Mouse (Mus musculus) embryo, embryonic 11 days (tissue): ENCODE measurements around the gene Cct8.
"Not testable (repeated sequence)": the region's sequence is repeated elsewhere in the genome, so short reads cannot be mapped to it uniquely, and the experiment has no call there.

Source experiments
- DNase-seq: peaks from one replicate; pipeline ENCODE4 v3.0.0-alpha.2; 2015

Cct8 gene

DNA sequence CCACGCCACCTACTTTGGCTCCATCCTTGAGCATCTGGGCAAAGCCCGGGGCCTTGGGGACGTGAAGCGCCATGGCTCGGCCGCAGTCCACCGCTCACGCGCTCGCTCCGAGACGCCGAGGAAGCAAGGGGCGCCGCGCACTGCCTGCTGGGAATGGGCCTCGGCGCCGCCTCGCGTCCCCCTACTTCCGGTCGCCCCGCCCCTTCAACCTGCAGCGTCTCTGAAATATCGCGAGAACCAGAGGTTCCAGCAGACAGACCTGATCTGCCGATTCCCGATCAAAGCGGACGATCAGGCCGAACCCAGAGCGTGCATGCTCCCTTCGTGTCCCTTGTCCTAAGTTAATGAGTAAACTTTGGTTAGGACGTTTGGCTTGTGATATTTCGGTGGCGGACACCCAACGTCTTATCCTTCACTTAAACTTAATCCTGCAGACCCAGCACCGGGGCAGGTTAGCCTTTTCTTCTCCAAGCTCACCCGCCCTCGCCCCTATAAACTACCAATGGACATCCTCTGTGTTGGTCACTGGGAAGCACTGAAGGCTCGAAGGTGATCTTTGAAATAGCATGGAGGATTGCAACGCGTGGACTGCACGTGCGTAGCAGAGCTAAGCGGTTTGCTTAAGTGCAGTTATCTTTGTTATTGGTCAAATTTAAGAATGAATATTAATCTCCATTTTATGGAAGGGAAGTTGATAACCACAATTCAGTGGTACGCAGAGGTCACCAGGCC, at the start of gene Cct8:
TSS of gene Cct8 (minus strand) at position 158 of the 732 bp plus-strand sequence.
- peak; percentile 99 for DNase-seq

DNA sequence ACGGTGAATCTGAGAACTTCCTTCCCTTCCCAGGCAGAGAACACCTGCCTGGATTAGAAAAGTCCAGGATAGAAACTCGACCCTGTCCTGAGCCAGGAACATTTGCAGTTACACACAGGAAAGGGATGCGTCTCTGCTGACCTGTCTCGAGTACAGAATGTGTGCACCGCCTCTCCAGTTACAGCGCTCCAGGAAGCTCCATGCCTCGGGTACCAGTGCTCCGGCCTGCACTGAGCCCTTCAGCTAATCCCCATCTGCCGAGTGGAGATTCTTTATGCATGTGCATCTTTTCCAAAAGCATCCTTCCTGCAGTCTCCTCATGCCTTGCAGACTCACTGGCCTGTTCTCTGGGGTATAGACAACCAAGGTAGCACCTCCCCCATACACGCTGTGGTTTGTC, 33.1 kb upstream of the Cct8 start:
- DNase-seq, result no peak

DNA sequence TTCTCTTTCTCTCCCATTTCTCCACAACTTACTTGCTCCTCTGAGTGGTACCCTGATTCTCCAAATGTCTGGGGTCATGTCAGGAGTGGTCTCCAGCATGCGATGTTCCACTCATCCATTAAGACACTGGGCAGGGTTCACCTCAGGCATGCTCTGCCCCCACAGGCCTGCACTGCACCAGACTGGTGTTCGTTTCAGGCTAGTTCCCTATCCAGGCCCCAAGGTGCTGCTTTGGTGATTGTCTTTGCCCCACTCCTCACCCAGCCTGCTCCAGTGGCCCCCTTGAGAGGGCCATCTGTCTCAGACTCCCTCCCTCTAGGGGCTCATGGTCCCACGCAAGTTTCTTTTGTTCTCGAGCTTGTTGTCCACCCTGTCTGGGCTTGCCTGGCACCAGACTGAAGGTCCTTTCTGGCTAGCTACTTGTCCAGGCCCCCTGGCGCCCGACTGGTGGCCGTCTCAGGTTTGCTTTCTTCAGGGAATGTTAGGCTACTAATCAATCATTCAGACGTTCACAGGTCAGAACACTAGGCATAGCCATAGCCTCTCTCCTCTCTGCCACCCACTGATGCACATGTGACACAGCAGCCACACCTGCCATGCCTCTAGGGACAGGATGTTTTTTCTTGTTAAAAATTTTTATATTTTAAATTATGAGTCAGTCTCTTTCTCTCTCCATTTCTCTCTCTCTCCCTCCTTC, 32.0 kb upstream of the Cct8 start:
- DNase-seq, result no peak

DNA sequence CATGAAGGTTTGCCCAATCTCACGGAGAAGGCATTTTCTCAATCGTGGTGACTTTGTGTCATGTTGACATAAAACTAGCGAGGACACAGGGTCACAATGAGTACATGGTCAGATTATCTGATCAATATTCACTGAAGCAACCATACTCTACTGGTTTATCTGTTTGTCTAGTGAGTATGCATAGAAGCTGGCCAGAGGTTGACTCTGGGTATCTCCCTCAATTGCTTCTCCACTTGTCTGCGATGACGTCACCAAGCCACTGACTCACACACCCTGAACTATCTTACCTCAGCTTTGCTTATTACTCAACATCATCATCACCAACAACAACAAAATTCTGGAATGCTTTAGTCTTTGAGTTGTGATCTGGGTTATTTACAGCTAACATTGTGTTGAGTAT, 28.6 kb upstream of the Cct8 start:
- no peak for DNase-seq

DNA sequence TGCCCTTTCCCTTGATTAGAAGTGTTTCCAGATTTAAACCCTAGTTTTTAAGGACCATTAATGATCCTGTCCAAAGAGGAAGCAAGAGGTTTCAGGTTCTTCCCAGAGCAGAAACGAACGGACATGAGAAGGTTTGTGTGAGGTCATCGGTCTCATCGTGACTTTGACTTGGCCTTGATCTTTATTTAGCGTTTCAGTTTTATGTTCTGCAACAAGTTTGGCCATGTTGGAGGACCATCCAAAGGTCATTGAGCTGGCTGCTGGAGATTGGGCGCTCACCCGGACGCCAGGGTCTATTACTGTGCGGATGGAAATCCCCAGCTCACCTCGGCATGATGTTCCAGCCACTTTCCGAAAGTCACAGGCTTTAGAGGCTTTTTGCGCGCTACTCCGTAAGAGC, 16.7 kb upstream of the Cct8 start:
- no peak for DNase-seq

DNA sequence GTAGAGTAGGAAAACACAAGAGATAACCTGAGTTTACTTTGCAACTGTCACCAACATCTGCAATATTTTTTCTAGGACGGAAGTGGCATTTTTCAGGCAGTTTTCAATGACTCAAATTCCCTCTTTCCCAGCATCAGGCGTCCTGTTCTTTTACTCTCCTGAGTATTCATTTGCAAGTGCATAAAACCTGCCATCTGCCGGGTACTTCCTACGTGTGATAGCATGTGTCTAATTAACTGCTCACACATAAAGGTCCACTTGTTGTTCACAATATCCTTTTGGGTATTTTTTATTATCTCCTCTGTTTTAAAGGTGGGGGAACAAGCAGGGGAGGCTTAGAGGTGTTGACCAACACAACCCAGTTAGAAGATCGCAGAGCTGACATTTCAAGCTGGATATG, 16.0 kb upstream of the Cct8 start:
- no peak for DNase-seq

DNA sequence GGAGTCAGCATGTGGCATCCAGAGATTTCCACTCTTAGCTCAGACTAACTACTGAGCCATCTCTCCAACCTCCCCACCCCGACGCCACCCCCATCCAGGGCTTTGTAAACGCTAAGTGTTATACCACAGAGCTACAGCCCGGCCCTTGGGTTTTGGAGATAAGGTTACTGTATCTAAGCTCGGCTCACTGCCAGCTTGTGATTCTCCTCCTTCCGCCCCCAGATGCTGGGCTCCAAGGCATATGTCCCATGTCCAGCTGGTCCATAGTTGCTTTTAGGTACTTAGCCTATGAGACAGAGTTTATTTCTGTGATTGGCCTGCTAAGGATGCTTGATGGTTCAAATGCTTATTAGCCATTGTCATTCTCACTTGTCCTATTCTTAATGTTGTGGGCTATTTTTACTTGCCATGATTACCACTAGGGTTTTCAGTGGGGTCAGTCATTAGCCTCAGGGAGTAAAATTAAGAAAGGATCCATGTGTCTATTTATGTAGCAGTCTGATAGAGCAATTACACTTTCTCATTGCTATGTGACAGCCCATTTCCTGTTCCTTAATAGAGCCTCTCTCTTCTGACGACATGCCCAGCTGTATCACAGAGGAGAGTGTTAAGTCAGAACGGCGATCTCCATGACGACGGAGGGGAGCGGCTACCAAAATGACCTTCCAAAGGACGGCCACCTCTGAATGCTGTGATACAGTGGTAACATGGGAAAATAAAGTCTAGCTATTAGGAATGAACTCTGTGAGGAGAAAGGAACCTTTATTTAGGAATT, 5.8 kb upstream of the Cct8 start:
- peak; percentile 39 for DNase-seq

DNA sequence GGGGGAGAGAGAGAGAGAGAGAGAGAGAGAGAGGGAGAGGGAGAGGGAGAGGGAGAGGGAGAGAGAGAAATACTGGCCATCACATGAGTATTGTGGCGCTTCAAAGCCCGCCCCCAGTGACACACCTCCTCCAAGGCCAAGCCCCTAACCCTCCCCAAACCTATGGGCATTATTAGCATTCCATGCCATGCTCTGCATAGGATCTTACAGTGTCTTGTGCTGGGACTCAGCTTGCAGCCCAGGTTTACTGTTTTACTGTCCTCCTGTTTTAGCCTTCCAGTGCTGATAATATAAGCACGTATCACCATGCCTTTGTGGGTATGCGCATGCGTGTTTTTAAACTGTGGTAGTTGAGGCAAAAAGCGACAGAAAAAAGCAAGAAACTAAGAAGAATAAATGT, 3.9 kb upstream of the Cct8 start:
- no peak for DNase-seq

DNA sequence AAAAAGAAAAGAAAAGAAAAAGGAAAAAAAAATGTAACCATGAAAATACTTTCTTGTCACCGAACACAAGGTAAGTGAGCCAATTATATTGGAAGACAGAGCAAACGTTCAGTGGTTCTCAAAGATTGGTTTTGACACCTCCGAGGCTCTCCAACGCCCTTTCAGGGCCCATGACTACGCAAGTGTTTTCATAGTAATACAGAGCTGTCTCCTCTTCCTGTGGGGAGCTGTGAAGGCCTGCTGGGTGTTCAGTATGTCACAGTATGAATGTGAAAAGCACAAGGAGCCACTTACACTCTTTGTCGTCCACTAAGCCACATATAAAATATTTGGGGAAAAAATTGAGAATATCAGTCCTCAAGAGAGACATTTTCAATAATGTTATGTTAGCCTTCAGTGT, 1.5 kb upstream of the Cct8 start:
- DNase-seq, result no peak

DNA sequence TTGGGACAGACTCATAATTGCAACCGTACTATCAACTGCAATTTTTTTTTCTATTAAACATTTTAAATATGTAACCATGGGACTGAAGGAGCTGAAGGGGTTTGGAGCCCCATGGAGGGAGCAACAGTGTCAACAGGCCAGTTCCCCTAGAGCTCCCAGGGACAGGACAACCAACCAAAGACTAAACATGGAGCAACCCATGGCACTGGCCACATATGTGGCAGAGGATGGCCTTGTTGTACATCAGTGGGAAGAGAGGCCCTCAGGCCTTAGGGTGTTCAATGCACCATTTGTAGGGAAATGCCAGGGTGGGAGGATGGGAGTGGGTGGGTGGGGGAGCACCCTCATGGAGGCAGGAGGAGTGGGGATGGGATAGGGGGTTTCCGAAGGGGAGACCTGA, 1.1 kb upstream of the Cct8 start:
- no peak for DNase-seq

DNA sequence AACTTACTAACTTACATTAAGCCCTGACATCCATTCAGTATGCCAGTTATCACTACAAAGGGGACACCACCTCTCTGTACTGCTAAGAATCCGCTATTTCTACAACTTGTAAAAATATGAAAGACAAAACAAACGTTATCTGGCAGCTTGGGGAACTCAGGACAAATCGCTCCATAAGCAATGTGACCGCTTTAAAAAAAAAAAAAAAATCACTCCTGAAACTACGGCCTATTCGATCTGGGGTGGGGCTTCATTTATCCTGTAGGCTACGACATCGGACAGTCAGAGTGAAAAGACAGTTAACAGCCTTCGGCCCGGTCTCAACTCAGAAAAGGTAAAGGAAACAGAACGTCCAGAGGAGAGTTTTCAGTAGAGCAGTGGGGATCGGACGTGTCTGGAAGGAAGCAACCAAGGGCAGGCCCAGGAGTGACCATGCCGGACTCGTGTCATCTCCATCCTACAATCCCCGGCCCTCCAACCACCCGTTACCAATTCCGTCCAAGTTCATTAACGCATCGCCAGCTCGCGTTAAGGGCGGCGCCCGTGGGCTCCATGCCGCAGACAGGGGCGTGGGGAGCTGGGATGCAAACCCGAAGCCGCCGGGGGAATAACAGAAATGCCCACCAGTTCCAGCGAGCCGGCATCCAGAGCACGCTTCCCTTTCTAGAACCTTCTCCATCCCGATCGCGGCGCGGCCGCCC, 568 bp downstream of the Cct8 start:
- peak; percentile 45 for DNase-seq

DNA sequence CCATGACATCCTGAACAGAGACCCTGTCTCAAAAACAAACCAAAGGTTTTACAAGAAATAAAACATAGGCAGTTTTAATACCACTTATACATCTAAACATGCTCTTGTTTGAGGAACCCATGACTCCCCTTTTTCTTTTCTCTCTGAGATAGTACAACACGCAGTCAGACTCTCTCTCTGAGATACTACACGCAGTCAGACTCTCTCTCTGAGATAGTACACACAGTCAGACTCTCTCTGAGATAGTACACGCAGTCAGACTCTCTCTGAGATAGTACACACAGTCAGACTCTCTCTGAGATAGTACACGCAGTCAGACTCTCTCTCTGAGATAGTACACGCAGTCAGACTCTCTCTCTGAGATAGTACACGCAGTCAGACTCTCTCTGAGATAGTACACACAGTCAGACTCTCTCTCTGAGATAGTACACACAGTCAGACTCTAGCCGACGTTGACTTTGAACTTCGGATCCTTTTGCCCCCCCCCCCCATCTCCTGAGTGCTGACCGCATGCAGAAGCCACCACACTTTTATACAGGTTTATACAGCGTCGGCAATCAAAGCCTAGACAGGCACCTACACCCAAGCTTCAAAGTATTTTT, 3.4 kb downstream of the Cct8 start:
- not testable (repeated sequence) for DNase-seq

DNA sequence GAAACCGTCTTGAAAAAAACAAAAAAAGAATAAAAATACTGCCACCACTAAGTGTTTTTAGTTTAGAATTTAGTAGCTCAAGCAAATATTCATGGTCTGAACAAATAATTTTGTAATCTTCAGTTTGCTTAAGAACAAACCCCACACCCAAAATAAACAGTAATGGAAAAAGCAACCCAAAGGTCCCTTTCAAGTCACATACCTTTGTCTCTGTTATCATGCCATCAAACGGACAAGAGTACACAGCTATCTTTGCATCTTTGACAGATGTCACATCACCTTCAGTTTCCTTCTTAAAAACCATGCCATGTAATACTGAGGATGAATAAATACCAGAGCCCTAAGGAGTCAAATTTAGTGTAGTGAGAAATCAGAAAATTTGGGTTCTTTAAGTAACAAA, 7.1 kb downstream of the Cct8 start:
- DNase-seq, result no peak

DNA sequence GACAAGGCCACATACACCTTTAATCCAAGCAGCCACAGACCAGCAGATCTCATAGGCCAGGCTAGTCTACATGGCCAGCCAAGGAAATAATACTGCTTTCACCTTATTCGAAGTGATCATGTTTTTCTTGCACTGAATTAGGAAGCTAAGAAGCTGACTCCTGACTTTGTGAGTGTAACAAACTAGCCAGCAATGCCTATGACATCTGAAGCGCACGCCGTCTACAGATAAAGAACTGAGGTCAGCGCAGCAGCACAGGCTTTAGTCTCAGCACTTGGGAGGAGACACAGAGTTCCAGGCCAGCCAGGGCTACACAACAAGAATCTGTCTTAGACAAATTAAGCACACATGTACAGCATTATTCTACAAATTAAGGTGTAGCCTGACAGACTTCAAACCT, 8.9 kb downstream of the Cct8 start:
- no peak for DNase-seq

DNA sequence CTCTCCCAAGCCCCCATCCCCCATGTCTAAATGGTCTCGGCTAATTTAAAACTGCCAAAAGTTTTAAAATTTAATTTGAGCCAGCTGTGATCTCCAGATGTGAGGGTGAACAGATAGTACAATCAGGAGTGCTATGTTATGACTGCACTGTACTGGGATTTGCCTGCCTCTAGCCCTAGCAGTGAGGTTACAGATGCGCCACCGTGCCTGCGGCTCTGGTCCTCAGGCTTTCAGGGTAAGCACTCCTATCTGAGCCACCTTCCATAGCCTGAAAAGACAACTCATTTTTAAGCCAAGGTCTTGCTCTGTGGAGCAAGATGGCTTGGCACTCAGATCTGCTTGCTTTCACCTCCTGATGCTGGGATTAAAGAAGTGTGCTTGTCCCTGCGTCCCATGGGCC, 11.3 kb downstream of the Cct8 start:
- no peak for DNase-seq

DNA sequence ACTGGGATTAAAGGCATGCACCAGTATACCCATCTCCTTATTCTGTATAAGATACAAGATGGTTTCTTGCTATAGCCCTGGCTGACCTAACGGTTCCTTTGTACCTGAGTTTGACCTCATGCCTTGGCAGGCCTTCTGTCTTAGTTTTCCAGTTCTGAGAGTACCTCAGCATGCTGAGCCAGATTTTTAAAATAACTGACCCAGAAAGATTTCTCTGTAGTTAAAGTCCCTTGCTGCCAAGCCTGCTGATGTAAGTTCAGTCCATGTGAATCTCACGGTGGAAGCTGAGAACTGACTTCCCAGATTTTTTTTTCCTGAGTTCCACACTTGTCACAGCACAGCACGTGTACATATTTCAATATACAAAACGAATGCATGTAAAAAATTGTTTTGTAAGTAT, 25.1 kb downstream of the Cct8 start:
- DNase-seq, result no peak

DNA sequence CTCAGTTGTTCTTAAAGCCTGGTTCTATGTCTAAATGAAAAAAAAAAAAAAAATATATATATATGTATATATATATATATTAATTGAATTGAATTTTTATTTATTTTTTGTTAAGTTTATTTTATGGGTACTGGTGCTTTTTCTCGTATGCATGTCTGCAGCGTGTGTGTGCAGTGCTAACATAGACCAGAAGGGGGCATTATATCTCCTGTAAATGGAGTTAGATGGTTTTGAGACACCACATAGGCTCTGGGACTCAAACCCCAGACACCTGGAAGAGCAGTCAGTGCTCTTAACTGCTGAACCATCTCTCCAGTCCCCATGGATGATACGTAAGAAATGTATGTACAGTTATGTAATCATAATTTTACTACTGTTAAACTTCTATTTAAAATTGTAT, 36.9 kb downstream of the Cct8 start:
- DNase-seq, result no peak

DNA sequence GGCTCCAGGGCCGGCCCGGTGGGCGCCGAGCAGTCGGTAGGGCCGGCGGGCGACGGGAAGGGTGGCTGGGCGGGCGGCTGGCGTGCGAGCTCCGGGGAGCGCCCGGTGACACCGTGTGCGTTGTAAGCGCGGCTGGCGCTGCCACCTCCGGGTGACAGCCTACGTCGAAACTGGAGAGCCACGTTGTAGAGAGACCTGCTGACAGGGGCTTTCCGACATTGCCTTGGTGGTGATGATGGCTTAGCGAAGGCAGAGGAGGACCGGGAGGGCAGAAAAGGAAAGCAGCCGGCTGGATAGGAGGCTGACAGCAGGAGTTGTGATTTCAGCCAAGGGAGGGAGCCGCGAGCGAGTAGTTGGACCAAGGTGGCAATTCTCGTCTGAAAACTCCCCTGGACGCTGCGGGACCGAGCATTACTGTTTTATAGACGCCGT, 40.5 kb downstream of the Cct8 start:
- DNase-seq, result peak; percentile 32

DNA sequence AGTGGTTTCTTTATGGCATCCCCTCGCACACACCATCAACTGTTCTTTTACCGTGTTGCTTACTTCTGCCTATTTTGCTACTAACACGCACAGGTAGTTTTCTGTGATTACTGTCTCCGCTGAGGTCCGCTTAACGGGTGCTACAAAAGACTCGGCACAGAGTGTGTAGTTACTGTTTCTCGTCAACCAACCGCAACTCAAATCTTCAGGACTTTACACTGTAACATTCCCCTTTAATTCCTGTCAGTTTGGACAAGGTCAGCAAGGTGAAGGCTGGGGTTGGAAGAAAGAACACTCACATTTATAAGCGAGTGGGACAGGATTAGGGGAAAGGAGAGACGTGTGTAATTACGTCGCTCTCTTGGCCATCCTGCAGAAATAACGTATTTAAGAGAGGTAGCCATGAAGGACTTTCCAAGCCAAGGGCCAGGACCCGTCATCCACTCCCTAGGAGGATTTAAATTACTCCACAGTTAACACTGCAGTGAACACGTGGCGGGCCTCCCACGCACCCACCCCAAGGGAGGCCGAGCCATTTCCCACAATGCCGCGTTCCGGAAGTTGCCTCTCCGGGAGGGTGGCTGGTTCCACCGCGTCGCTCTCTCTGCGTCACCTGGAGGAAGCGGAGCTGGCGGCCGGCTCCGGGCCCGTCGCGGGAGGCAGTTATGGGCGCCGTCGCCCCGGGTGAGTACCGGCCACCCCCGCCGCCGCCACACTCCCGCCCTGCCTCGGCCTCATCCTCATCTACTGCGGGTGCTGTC, 41.1 kb downstream of the Cct8 start, which contains the start of gene Usp16:
TSS of gene Usp16 (plus strand) at position 285 of the 761 bp plus-strand sequence.
- DNase-seq, result peak; percentile 95

DNA sequence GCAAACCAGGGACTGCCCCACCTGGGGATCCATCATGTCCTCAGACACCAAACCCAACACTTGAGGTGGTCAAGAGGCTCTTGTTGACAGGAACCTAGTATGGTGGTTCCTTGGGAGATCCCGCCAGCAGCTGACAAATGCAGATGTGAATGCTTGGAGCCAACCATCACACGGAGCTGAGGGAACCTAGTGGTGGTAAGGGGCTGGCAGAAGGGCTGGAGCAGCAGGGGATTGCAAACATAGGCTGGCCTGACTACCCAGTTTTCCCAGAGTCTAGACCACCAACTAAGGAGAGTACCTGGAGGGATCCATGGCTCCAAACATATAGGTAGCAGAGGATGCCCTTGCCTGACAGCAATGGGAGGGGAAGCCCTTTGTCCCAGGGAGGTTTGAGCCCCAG, 42.4 kb downstream of the Cct8 start:
- no peak for DNase-seq

DNA sequence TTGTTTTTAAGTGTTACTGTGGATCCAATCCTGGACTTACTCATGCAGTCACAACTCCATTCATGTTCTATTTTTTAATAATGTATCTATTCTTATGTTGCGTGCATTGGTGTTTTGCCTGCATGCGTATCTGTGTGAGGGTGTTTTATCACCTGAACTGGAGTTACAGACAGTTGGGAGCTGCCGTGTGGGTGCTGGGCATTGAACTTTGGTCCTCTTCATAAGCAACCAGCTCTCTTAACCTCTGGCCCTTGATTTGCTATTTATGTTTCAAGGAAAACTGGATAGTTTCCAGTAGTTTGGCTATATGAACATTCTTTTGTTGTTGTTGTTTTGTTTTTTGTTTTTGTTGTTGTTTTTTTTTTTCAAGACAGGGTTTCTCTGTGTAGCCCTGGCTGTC, 50.1 kb downstream of the Cct8 start:
- no peak for DNase-seq

DNA sequence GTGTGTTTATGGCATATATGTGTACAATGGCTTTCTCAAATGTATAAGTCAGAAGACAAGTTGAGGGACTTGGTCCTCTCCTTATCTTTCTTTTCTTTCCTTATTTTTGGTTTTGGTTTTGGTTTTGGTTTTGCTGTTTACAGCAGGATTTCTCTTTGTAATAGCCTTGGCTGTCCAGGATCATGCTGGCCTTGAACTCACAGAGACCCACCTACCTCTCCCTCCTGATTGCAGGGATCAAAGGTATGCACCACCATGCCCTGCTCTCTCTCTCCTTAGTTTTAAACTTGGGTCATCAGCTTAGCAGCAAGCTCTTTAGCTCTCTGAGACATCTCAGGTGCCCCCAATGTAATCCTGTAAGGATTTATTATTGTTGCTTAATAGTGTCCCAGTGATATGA, 50.6 kb downstream of the Cct8 start:
- no peak for DNase-seq
